Mouse (Mus musculus) heart, adult 2 months (tissue): Measurements from ENCODE around the gene Mag. TPM values are rescaled to one million over a fixed set of nuclear protein-coding genes. Genes with fewer than 3 reads are reported as not detected.
"Not testable (repeated sequence)": the region's sequence is repeated elsewhere in the genome, so short reads cannot be mapped to it uniquely, and the experiment has no call there.

Experiments used
- DNase-seq, 2 experiments: peaks; one replicate each; pipeline ENCODE4 v3.0.0; 2021
- H3K27ac ChIP-seq: fragments of 200-600 bp; 2 replicates; pipeline ENCODE4 v1.8.1; 2022
- H3K27me3 ChIP-seq: fragments of 200-500 bp; 2 replicates; pipeline ENCODE4 v1.6.1; 2012; ENCODE audit warnings: mild to moderate bottlenecking, low read length, inconsistent platforms, mixed read lengths; ENCODE audit not compliant: control insufficient read depth, insufficient read depth
- H3K36me3 ChIP-seq: fragments of 200-500 bp; 2 replicates; pipeline ENCODE4 v1.6.1; 2012; ENCODE audit warnings: low read length, inconsistent platforms; ENCODE audit not compliant: control insufficient read depth, insufficient read depth
- H3K4me1 ChIP-seq: fragments of 200-500 bp; 2 replicates; pipeline ENCODE4 v1.6.1; 2011; ENCODE audit warnings: low read length; ENCODE audit not compliant: control insufficient read depth, insufficient read depth
- H3K4me3 ChIP-seq: fragments of 200-600 bp; 2 replicates; pipeline ENCODE4 v1.8.1; 2022
- H3K79me2 ChIP-seq: fragments of 200-500 bp; replicated peaks from 2 replicates; pipeline ENCODE4 v1.6.1; 2012; ENCODE audit warnings: mild to moderate bottlenecking, inconsistent platforms, low read length, moderate library complexity, mixed read lengths; ENCODE audit not compliant: control insufficient read depth, insufficient read depth
- H3K9ac ChIP-seq: fragments of 200-500 bp; 2 replicates; pipeline ENCODE4 v1.6.1; 2012; ENCODE audit warnings: low read depth, mild to moderate bottlenecking, control low read depth, inconsistent platforms, low read length, mixed read lengths
- CTCF ChIP-seq: fragments of 200-600 bp; IDR thresholded peaks from 2 replicates; pipeline ENCODE4 v1.8.1; 2022; ENCODE audit warnings: antibody characterized with exemption, mild to moderate bottlenecking, moderate library complexity
- EP300 ChIP-seq: fragments of 200-500 bp; IDR thresholded peaks from 2 replicates; pipeline ENCODE4 v1.6.1; 2011; ENCODE audit warnings: low read depth, low read length, control low read depth; ENCODE audit not compliant: insufficient read depth
- POLR2A ChIP-seq: fragments of 200-500 bp; IDR thresholded peaks from 2 replicates; pipeline ENCODE4 v1.6.1; 2011; ENCODE audit warnings: mild to moderate bottlenecking, low read depth, low read length, control low read depth; ENCODE audit not compliant: insufficient read depth
- WGBS: fragments of 180-500 bp; shearing (Covaris S2); methylation state at CpG from one replicate; pipeline ENCODE4 v1.1.7; 2018; 5-methylcytosine and 5-hydroxymethylcytosine counted together
- intact Hi-C: fragments of 180-260 bp; cut with DNase I; formaldehyde crosslinking; loops from one replicate; pipeline ENCODE4 v1.15.1; 2025
- polyA plus RNA-seq: library from polyadenylated mRNA; depleted of rRNA; stranded (reverse); fragments of >200 nt; gene quantifications from 2 replicates; pipeline ENCODE4 v1.2.3, GENCODE M21; 2012
- total RNA-seq, 2 experiments: library from RNA; stranded (reverse); gene quantifications; 2 replicates each; pipeline ENCODE4 v1.2.3; 2021

Mag gene
- total and polyA plus RNA-seq, 3 experiments, result 0.27 TPM; not detected in 2

DNA sequence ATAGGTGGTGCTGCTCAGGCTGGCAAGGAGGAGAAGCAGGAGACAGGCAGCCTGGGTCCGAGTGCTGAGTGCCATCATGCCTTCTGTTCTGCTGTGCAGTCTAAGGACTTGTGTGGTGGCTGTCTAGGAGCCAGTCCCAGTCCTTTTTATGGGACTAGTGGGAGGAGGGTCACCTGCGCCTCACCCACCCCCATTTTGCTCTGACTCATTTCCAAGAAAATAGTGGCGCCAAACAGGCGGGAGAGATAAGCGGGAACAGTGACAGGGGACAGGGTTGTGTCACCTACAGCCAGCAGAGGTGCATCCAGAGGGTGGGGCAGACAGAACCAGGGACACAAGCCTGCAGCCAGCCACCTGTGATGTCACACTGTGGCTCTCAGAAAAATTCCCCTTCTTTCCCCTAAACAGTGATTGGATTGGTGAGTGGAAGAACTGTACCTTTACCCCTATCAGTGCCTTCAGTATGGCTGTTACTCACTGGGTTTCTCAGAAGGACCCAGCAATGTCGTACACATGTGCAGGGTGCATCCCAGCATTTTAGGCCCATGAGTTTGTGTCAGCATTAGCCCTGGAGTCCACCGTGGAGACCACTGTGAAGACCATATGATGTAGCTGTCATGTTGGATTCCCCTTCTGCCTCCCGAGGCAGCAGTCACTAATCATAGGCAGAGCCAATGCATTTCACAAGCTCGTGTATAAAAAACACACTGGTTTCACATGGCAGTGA lies 29.4 kb upstream of the Mag start, which contains the start of gene Hamp:
Gene Hamp, minus strand, starts transcription at position 124 of the 727 bp plus-strand sequence.
- Histone ChIP-seq H3K27me3 (no peaks in the 10 kb centered on the region), H3K9ac (no peak within 1 kb of the TSS), H3K79me2 (no peaks in the 10 kb centered on the region), H3K27ac (no peak within 1 kb of the TSS), H3K36me3 (no peaks in the 10 kb centered on the region), H3K4me1 (no peaks in the 10 kb centered on the region), H3K4me3 (no peak within 1 kb of the TSS)
- WGBS, result 54% methylated on average over 9 of the region's 9 CpGs
- intact Hi-C loops, result no loop called here
- no peak for DNase-seq
- TF ChIP-seq EP300 (no peak), POLR2A (no peak), CTCF (no peak)

- intact Hi-C loops, result not testable (repeated sequence)
- 37% methylated on average over 3 of the region's 3 CpGs for WGBS
Measured at GRCm38 (mm10) chr7:30942365-30942764, 27.7 kb upstream of the Mag start.

GRCm38 (mm10) chr7:30940070-30940469 lies 25.4 kb upstream of the Mag start:
- intact Hi-C loops, H3K27me3 ChIP-seq, H3K79me2 ChIP-seq, H3K27ac ChIP-seq, H3K36me3 ChIP-seq, H3K4me3 ChIP-seq, DNase-seq, H3K4me1 ChIP-seq, H3K9ac ChIP-seq: not testable (repeated sequence)
- WGBS, result 50% methylated on average over 1 of the region's 1 CpGs

More at GRCm38 (mm10) chr7:30942365-30942764, 27.7 kb upstream of the Mag start:
- H3K79me2 ChIP-seq, H3K4me1 ChIP-seq, H3K27ac ChIP-seq, H3K36me3 ChIP-seq, H3K27me3 ChIP-seq, DNase-seq, H3K9ac ChIP-seq, H3K4me3 ChIP-seq: not testable (repeated sequence)

- intact Hi-C loops, H3K4me1 ChIP-seq, H3K27ac ChIP-seq, H3K36me3 ChIP-seq, H3K9ac ChIP-seq, H3K27me3 ChIP-seq, H3K79me2 ChIP-seq, DNase-seq, H3K4me3 ChIP-seq: not testable (repeated sequence)
- WGBS, result 54% methylated on average over 6 of the region's 6 CpGs
Measured at GRCm38 (mm10) chr7:30935422-30936099, 20.9 kb upstream of the Mag start.

- intact Hi-C loops, H3K27ac ChIP-seq: not testable (repeated sequence)
Measured at GRCm38 (mm10) chr7:30924581-30924980, 9.9 kb upstream of the Mag start, which contains the start of gene Hamp2. Gene Hamp2 (minus strand): TSS chr7:30924681.

DNA sequence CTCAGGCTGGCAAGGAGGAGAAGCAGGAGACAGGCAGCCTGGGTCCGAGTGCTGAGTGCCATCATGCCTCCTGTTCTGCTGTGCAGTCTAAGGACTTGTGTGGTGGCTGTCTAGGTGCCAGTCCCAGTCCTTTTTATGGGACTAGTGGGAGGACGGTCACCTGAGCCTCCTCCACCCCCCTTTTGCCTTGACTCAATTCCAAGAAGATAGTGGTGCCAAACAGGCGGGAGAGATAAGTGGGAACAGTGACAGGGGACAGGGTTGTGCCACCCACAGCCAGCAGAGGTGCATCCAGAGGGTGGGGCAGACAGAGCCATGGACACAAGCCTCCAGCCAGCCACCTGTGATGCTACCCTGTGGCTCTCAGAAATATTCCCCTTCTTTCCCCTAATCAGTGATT lies 9.4 kb upstream of the Mag start:
- 43% methylated on average over 3 of the region's 3 CpGs for WGBS
- Histone ChIP-seq H3K27ac (no peak overlapping the region), H3K9ac (no peak overlapping the region), H3K79me2 (no peaks in the 10 kb centered on the region), H3K4me1 (no peaks in the 10 kb centered on the region), H3K36me3 (no peaks in the 10 kb centered on the region), H3K27me3 (no peaks in the 10 kb centered on the region), H3K4me3 (no peak overlapping the region)
- TF ChIP-seq EP300 (no peak), CTCF (no peak), POLR2A (no peak)
- intact Hi-C loops, result no loop called here
- peak in 1 of 2 experiments; percentile 19 for DNase-seq

More at GRCm38 (mm10) chr7:30924581-30924980, 9.9 kb upstream of the Mag start, which contains the start of gene Hamp2:
- not testable (repeated sequence) for DNase-seq, H3K4me1 ChIP-seq, H3K4me3 ChIP-seq, H3K36me3 ChIP-seq, H3K79me2 ChIP-seq, H3K9ac ChIP-seq, H3K27me3 ChIP-seq
- WGBS, result 89% methylated on average over 2 of the region's 2 CpGs

- H3K27ac ChIP-seq, DNase-seq, H3K4me3 ChIP-seq, H3K36me3 ChIP-seq, H3K79me2 ChIP-seq, intact Hi-C loops, H3K4me1 ChIP-seq, H3K27me3 ChIP-seq, H3K9ac ChIP-seq: not testable (repeated sequence)
- WGBS, result 40% methylated on average over 3 of the region's 3 CpGs
Measured at GRCm38 (mm10) chr7:30922490-30922889, 7.8 kb upstream of the Mag start.
